Mouse (Mus musculus) hindbrain, embryonic 13.5 days (tissue): ENCODE data around the gene Gm20388. TPM values are rescaled to one million over a fixed set of nuclear protein-coding genes. Genes with fewer than 3 reads are reported as not detected.

Source experiments
- ATAC-seq: fragments of 200-750 bp; cut with Nextera tagmentation; 2 replicates; pipeline ENCODE4 v1.8.0; 2017; ENCODE audit warnings: moderate TSS enrichment; ENCODE audit not compliant: low FRiP score
- H3K27ac ChIP-seq: fragments of 300-500 bp; sonication (generic); 2 replicates; pipeline ENCODE4 v1.5.1; 2015; ENCODE audit warnings: inconsistent platforms, mild to moderate bottlenecking, moderate library complexity
- H3K27me3 ChIP-seq: fragments of 300-500 bp; sonication (generic); 2 replicates; pipeline ENCODE4 v1.6.1; 2015; ENCODE audit warnings: mild to moderate bottlenecking, inconsistent platforms
- H3K36me3 ChIP-seq: fragments of 300-500 bp; sonication (generic); 2 replicates; pipeline ENCODE4 v1.6.1; 2015; ENCODE audit warnings: mild to moderate bottlenecking, inconsistent platforms
- H3K4me1 ChIP-seq: fragments of 300-500 bp; sonication (generic); replicated peaks from 2 replicates; pipeline ENCODE4 v1.6.1; 2015; ENCODE audit warnings: inconsistent platforms
- H3K4me2 ChIP-seq: fragments of 300-500 bp; sonication (generic); 2 replicates; pipeline ENCODE4 v1.6.1; 2015; ENCODE audit warnings: inconsistent platforms, mild to moderate bottlenecking, moderate library complexity
- H3K4me3 ChIP-seq: fragments of 300-500 bp; sonication (generic); 2 replicates; pipeline ENCODE4 v1.5.1; 2015; ENCODE audit warnings: mild to moderate bottlenecking, inconsistent platforms
- H3K9ac ChIP-seq: fragments of 300-500 bp; sonication (generic); 2 replicates; pipeline ENCODE4 v1.6.1; 2015; ENCODE audit warnings: mild to moderate bottlenecking, inconsistent platforms
- H3K9me3 ChIP-seq: fragments of 300-500 bp; sonication (generic); 2 replicates; pipeline ENCODE4 v1.6.1; 2016; ENCODE audit warnings: inconsistent platforms
- WGBS: fragments of 180-500 bp; shearing (Covaris S2); methylation state at CpG from one replicate; pipeline ENCODE4 v1.1.7; 2015; 5-methylcytosine and 5-hydroxymethylcytosine counted together
- polyA plus RNA-seq: library from polyadenylated mRNA; unstranded; fragments of >200 nt; fragmentation: Nextera tagmentation; extraction: Ambion mirVana; gene quantifications from 2 replicates; pipeline ENCODE4 v1.2.1, GENCODE M21; 2015

Gene Gm20388
- polyA plus RNA-seq, 1 experiment from 2014 or later = 1.9 TPM

DNA sequence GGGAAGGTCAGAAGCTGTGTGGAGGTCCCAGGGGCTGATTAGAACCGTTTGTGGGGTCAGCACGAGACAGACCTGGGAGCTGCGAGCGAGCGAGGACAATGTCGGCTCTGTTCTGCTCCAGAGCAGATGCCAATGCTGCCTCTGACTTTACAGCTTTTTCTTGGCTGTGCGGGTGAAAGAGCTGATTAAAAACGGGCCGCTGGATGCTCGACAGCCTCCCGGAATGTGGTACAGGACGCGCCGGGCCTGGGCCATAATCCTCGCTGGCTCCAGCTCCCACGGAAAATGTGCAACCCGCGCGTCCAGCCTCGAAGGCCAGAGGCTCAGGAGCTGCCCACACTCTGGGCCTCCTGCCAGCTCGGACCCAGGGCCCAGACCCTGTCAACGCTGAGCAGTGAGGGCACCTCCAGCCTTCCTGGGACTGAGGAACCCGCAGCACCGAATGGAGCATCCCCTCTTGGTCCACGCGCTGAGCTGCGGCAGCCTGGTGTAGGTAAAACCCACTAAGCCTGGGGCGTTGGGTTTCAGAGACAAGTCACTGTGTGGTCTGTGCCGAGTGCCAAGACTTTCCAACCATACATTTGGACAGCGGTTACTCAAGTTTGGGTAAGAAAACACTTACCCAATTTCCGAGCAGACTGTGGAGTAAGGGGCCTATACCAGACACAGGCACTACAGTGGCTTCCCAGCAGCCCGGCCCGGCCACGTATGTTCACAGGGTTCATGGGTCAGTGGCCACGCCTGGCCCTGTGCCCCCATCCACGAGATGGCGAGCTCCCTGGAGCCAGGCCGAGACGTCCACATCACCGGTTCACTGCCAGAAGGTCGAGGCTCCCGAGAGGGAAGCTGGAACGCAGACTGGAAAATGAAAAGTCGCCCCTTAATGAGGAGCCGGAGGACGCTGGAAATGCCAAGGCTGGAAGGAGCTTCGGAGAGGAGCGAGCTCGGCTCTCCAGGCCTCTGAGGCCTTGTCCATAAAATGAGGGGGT lies 1557.7 kb downstream of the Gm20388 start:
- no peak overlapping the region for H3K4me3 ChIP-seq
- no peak overlapping the region for H3K9ac ChIP-seq
- no peak overlapping the region for H3K27ac ChIP-seq
- H3K4me1 ChIP-seq = 0 out of 2 replicates have a peak, but pooled peaks cover 6% of the 10 kb centered on the region
- no peaks in the 10 kb centered on the region for H3K9me3 ChIP-seq
- H3K4me2 ChIP-seq = no peak overlapping the region
- no peaks in the 10 kb centered on the region for H3K36me3 ChIP-seq
- no peak for ATAC-seq
- 68% methylated on average over 49 of the region's 49 CpGs for WGBS
- H3K27me3 ChIP-seq = no peaks in the 10 kb centered on the region

DNA sequence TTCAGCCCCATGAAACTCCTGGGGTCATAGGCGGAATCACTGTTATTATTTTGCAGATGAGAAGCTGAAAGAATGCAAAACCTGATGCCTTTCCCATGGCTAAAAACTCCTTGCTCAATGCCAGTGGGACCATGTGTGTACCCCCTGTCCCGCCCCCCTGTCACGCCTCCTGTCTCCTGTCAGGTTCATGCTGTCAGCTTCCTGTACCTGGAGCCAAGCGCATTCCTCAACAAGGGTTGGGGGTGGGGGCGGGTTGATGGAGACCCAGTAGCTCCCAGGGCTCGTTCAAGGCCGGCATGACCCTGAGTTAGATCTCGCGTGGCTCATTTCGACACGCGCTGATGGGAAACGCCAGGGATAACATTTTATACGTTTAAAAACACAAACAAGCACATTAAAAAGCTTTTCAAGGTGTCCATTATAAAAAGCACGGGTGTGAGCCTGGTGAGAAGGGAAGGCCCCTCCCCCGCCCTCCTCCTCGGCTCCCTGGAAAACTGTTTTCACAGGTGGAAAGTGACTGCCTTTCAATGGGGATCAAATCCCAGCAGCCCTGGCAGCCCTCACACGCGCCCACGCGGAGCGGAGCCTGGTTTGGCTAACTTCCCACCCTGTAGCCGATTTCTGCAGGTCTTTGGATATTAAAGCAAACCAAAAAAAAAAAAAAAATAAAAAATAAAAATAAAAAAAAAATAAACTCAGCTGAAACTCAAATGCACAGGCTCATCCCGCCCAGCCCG lies 1563.7 kb downstream of the Gm20388 start:
- 0 out of 2 replicates have a peak overlapping the region, but pooled peaks have one; percentile 23 for H3K4me2 ChIP-seq
- H3K4me1 ChIP-seq = peaks cover 11% of the 10 kb centered on the region
- H3K27me3 ChIP-seq = peaks cover 32% of the 10 kb centered on the region
- no peak for ATAC-seq
- no peak overlapping the region for H3K9ac ChIP-seq
- no peak overlapping the region for H3K4me3 ChIP-seq
- no peaks in the 10 kb centered on the region for H3K9me3 ChIP-seq
- no peak overlapping the region for H3K27ac ChIP-seq
- WGBS = 15% methylated on average over 25 of the region's 25 CpGs
- no peaks in the 10 kb centered on the region for H3K36me3 ChIP-seq

DNA sequence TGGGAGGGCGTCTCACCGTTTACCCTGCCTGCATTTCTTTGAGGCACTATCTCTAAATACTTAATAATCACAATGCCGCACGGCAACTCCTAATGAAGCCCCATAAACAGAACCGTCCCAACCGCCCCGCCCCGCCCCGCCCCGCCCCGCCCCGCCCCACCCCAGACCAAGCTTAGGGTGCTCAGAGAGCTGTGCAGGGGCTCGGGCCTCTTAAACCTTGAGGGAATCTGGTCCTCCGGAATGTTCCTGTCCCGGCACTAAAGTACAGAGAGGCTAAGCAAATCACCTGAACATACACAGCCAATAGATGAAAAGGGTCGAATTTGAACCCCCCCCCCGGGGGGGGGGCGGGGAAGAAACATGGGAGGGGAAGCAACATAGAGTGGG lies 1564.2 kb downstream of the Gm20388 start:
- Histone ChIP-seq H3K36me3 (no peaks in the 10 kb centered on the region), H3K4me2 (0 out of 2 replicates have a peak overlapping the region, but pooled peaks have one; percentile 23), H3K9me3 (no peaks in the 10 kb centered on the region), H3K27me3 (peaks cover 33% of the 10 kb centered on the region), H3K4me3 (no peak overlapping the region), H3K27ac (no peak overlapping the region), H3K9ac (no peak overlapping the region), H3K4me1 (peaks cover 11% of the 10 kb centered on the region)
- 6% methylated on average over 18 of the region's 18 CpGs for whole genome bisulfite sequencing
- no peak for ATAC-seq

DNA sequence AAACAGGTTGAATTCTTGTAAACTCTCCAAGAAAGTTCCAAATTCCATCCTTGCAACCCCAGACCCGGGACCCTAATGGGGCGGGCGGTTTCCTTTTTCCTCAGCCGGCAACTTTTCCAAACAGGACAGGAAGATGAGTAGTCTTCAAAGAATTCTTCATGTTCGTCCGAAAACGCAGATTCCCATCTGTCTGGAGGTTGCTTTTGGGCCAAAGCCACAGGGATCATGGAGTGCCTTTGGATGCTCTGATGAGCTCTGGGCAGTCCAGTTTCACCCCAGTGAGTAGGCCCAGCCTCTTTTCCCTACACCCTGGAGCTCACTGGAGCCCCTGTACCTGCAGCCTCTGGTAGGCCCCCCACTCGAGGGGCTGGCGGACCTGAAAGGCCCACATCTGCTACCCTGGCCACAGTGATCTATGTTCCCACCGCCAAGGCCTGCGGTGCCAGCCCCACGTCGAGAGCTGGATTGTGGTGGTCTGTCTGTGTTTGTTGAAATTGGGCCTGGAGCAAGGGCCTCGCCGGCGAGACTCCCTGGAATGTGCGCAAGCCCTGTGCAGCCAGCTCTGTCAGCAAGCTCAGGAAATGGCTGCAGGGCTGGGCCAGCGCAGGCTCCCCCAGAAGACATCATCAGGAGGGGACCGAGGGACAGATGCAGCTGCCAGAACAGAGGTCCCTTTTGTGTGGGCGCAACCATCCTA lies 1567.4 kb downstream of the Gm20388 start:
- H3K4me3 ChIP-seq = no peak overlapping the region
- H3K36me3 ChIP-seq = no peaks in the 10 kb centered on the region
- H3K27me3 ChIP-seq = peaks cover 42% of the 10 kb centered on the region
- no peak for ATAC-seq
- H3K27ac ChIP-seq = no peak overlapping the region
- H3K9me3 ChIP-seq = no peaks in the 10 kb centered on the region
- H3K9ac ChIP-seq = no peak overlapping the region
- WGBS = 70% methylated on average over 20 of the region's 20 CpGs
- no peak overlapping the region for H3K4me2 ChIP-seq
- peaks cover 24% of the 10 kb centered on the region for H3K4me1 ChIP-seq

DNA sequence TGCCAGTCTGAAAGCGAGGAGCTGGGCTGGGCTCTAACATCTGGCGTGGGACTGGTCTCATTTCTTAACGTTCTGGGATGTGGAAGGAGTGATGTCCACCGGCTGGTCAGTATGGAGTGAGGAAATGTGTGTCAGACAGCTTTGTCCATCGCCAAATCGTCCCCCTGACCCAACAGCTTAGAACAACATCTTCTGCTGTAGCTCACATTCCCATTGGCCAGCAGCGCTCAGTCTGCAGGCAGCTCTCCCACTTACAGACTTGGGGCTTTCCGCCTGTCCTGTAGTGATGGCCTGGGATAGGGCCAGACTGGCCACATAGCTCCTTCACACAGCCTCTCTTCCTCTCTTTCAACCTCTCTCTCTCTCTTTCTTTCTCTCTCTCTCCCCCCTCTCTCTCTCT lies 1568.5 kb downstream of the Gm20388 start:
- no peak overlapping the region for H3K4me3 ChIP-seq
- H3K27ac ChIP-seq = no peak overlapping the region
- no peaks in the 10 kb centered on the region for H3K36me3 ChIP-seq
- ATAC-seq = no peak
- 89% methylated on average over 8 of the region's 8 CpGs for WGBS
- H3K4me1 ChIP-seq = peaks cover 24% of the 10 kb centered on the region
- no peaks in the 10 kb centered on the region for H3K9me3 ChIP-seq
- no peak overlapping the region for H3K9ac ChIP-seq
- H3K27me3 ChIP-seq = peaks cover 37% of the 10 kb centered on the region
- H3K4me2 ChIP-seq = no peak overlapping the region

DNA sequence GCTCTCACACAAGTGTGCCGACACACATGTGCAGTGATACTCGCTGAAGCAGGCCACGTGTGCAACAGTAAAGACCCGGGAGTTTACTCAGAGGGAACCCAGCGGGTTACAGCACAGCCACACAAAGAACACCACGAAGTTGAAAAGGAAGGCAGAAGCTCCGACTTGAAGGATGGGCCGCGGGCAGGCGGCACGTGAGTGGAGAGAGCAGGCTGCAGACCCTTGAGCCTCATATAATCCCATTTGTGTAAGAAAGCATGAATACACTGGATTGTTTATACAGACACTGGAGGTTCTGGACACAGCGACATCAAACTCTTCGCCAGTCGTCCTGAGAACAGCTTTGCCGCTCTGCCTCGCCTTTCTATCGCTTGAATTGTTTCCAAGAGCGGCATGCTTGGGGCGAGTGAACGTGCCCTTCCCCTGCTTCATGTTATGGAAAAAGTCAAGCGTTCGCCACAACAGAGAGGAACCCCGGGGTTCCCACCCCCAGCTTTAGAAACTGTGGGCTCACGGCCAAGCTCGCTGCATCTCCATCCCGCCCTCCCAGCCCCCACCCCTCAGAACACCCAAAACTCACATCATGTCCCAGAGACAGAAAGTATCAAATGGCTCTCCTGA lies 1569.9 kb downstream of the Gm20388 start:
- no peaks in the 10 kb centered on the region for H3K9me3 ChIP-seq
- WGBS = 30% methylated on average over 26 of the region's 26 CpGs
- H3K27me3 ChIP-seq = peaks cover 26% of the 10 kb centered on the region
- ATAC-seq = no peak
- H3K9ac ChIP-seq = no peak overlapping the region
- H3K4me3 ChIP-seq = no peak overlapping the region
- no peak overlapping the region for H3K27ac ChIP-seq
- H3K4me2 ChIP-seq = peak overlapping the region; percentile 1; the same call in 1 of the 2 replicates
- peaks cover 18% of the 10 kb centered on the region for H3K4me1 ChIP-seq
- H3K36me3 ChIP-seq = no peaks in the 10 kb centered on the region

DNA sequence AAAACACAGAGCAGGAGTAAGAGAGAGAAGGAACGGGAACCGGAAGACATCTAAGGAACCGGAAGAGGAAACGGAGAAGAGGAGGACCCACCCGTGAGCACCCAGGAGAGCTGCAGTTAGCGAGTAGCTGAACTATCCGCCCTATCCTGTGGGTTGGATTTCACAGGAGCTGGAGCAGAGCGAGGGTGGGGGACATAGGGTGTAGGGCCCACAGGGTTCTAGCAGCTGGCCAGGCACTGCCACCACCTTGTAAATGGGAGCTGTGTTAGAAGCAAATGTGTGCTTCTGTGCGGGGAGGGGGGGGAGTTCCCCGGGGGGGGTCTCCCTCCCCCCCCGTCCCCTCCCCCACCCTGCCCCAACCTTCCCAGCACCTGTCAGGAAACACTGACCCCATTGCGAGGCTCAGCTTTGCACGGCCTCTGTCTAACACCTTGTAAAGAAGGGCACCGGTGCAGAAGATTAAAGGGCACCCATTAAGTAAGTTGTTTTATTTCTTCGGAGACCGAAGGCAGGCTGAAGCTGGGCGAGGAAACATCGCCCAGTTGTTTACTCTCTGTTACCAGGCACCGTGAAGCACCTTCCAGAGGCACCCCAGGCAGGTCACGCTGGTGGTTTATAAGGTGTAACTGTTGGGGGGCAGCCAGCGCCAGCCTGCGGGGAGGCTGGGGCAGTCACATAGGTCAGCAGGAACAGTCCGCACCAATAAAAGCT lies 1573.6 kb downstream of the Gm20388 start:
- no peak overlapping the region for H3K9ac ChIP-seq
- no peak overlapping the region for H3K4me3 ChIP-seq
- ATAC-seq = no peak
- H3K27me3 ChIP-seq = 0 out of 2 replicates have a peak, but pooled peaks cover 11% of the 10 kb centered on the region
- 77% methylated on average over 23 of the region's 23 CpGs for WGBS
- no peak overlapping the region for H3K27ac ChIP-seq
- H3K9me3 ChIP-seq = no peaks in the 10 kb centered on the region
- no peaks in the 10 kb centered on the region for H3K36me3 ChIP-seq
- peaks cover 15% of the 10 kb centered on the region for H3K4me1 ChIP-seq
- H3K4me2 ChIP-seq = no peak overlapping the region

DNA sequence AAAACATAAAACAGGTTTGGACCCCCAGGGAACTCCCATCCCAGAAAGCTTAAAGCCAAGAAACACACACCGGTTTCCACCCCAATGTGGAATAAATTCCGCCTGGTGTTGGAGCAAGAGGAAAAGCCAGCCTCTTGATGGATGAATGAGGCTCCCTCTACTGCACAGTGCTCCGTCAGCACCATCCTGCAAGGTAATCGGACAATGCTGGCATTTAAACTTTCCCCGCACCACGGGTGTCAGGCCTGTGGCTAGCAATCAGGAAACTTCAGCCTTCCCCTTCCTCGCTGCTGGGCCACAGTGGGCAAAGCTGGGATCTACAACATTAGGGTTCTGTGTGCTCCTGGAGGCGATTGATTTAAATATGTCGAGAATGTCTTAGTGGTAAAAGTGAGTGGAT lies 1581.0 kb downstream of the Gm20388 start:
- H3K4me2 ChIP-seq = no peak overlapping the region
- H3K9me3 ChIP-seq = no peaks in the 10 kb centered on the region
- H3K4me3 ChIP-seq = no peak overlapping the region
- H3K36me3 ChIP-seq = no peaks in the 10 kb centered on the region
- H3K27me3 ChIP-seq = no peaks in the 10 kb centered on the region
- WGBS = 56% methylated on average over 9 of the region's 9 CpGs
- no peak overlapping the region for H3K9ac ChIP-seq
- 0 out of 2 replicates have a peak, but pooled peaks cover 4% of the 10 kb centered on the region for H3K4me1 ChIP-seq
- ATAC-seq = no peak
- no peak overlapping the region for H3K27ac ChIP-seq

DNA sequence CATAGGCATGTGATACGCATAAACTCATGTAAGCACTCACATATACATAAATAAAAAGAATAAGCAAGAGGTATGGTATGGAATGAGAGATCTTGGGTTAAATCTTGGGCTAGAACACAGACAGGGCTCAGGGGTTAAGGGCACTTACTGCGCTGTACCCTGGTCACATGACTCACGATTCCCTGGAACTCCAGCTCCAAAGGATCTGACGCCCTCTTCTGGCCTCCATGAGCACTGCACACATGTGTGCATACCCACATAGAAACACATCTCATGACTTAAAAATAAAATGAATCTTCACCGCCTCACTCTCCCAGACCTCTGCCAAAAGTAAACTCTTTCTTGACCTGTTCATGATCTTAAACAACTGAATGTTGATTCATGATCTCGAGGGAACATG lies 1587.0 kb downstream of the Gm20388 start:
- no peak overlapping the region for H3K4me3 ChIP-seq
- 0 out of 2 replicates have a peak, but pooled peaks cover 3% of the 10 kb centered on the region for H3K27me3 ChIP-seq
- H3K9ac ChIP-seq = no peak overlapping the region
- no peaks in the 10 kb centered on the region for H3K36me3 ChIP-seq
- no peaks in the 10 kb centered on the region for H3K9me3 ChIP-seq
- H3K4me1 ChIP-seq = peaks cover 2% of the 10 kb centered on the region
- no peak for ATAC-seq
- H3K27ac ChIP-seq = no peak overlapping the region
- H3K4me2 ChIP-seq = no peak overlapping the region
- WGBS = 84% methylated on average over 6 of the region's 6 CpGs

DNA sequence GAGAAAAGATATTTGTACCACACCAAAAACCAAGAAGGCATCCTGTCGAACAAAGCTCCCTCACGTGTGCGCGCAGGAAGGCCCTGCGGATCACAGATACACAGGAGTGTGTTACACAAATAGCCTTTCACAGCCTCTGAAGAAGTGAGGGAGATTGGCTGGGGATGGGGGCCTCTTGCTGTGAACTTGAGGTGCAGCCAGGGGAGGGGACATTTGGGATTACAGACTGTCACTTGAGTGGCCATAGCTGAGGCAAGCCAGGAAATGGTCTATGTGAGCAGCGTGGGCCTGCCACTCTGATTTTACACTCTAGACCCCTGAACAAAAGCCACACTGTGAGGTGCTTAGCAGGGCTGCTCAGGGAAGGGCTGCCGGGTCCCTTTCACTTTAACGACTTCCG lies 1601.1 kb downstream of the Gm20388 start:
- no peak for ATAC-seq
- no peak overlapping the region for H3K4me2 ChIP-seq
- no peak overlapping the region for H3K9ac ChIP-seq
- no peak overlapping the region for H3K27ac ChIP-seq
- 0 out of 2 replicates have a peak, but pooled peaks cover 4% of the 10 kb centered on the region for H3K4me1 ChIP-seq
- 56% methylated on average over 9 of the region's 9 CpGs for WGBS
- H3K27me3 ChIP-seq = peaks cover 65% of the 10 kb centered on the region
- no peak overlapping the region for H3K4me3 ChIP-seq
- H3K36me3 ChIP-seq = no peaks in the 10 kb centered on the region
- H3K9me3 ChIP-seq = no peaks in the 10 kb centered on the region

DNA sequence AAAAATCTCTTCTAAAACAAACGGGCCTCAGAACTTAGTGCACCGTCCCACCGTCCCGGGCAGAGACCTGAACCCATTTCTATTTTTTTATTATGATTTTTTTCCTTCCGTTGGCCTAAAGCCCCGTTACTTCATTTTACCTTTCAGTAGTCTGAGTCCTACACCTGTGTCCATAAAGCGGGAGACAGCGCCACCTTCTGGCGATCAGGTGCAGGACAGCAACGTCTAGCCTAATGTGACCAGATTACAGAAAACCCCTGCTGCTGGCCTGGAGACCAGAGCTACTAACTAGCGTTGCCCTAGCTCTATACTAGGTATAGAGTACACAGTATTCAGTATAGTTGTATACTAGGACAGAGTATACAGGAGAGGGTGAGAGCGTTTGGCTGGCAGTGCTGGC lies 1602.8 kb downstream of the Gm20388 start:
- H3K27me3 ChIP-seq = peaks cover 61% of the 10 kb centered on the region
- ATAC-seq = peak; percentile 68
- H3K9me3 ChIP-seq = no peaks in the 10 kb centered on the region
- H3K36me3 ChIP-seq = no peaks in the 10 kb centered on the region
- 6% methylated on average over 12 of the region's 12 CpGs for WGBS
- no peak overlapping the region for H3K4me3 ChIP-seq
- no peak overlapping the region for H3K9ac ChIP-seq
- H3K4me1 ChIP-seq = no peaks in the 10 kb centered on the region
- no peak overlapping the region for H3K27ac ChIP-seq
- H3K4me2 ChIP-seq = no peak overlapping the region
